Mouse (Mus musculus): ENCODE results near the gene Cybrd1. TPM values are rescaled to one million over a fixed set of nuclear protein-coding genes. Genes with fewer than 3 reads are reported as not detected.

Cybrd1 gene
- polyA plus RNA-seq, 1 experiment from 2014 or later: 0.51 TPM

GRCm38 (mm10) chr2:71187950-71188349 is 70.2 kb downstream of the Cybrd1 start:
- Histone ChIP-seq H3K36me3 (no peaks in the 10 kb centered on the region), H3K27ac (no peak overlapping the region), H3K4me1 (peaks cover 3% of the 10 kb centered on the region; the same call in 1 of the 2 replicates), H3K27me3 (replicated peaks) (no peaks in the 10 kb centered on the region), H3K4me2 (replicated peaks) (no peak overlapping the region), H3K9ac (no peak overlapping the region), H3K9me3 (no peaks in the 10 kb centered on the region), H3K4me3 (no peak overlapping the region)
- ATAC-seq (ENCODE audit: low FRiP score, low read depth): no peak
- WGBS: 76% methylated on average over 3 of the region's 3 CpGs

DNA sequence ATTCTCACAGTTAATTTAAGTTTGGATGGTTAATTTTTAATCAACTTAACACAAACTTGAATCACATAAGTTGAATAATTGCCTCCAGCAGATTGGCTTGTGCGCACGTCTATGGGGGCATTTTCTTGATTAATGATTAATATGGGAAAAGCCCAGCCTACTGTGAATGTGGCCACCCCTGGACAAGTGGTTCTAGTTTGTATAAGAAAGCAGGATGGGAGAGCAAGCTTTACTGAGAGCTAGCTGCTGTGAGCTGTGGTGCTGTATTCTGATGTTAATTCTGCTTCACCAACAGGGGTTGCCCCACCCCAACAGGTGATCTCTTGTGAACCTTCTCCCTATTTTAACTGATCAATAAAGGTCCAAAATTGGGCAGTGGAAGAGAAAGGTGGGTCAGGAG is 71.1 kb downstream of the Cybrd1 start:
- H3K4me3 ChIP-seq: no peak overlapping the region
- H3K27ac ChIP-seq: no peak overlapping the region
- peaks cover 3% of the 10 kb centered on the region; the same call in 1 of the 2 replicates for H3K4me1 ChIP-seq
- H3K9ac ChIP-seq: no peak overlapping the region
- ATAC-seq (ENCODE audit: low FRiP score, low read depth): no peak
- H3K9me3 ChIP-seq: no peaks in the 10 kb centered on the region
- no peaks in the 10 kb centered on the region for H3K27me3 ChIP-seq (replicated peaks)
- H3K4me2 ChIP-seq (replicated peaks): no peak overlapping the region
- WGBS: 36% methylated on average over 2 of the region's 2 CpGs
- no peaks in the 10 kb centered on the region for H3K36me3 ChIP-seq

DNA sequence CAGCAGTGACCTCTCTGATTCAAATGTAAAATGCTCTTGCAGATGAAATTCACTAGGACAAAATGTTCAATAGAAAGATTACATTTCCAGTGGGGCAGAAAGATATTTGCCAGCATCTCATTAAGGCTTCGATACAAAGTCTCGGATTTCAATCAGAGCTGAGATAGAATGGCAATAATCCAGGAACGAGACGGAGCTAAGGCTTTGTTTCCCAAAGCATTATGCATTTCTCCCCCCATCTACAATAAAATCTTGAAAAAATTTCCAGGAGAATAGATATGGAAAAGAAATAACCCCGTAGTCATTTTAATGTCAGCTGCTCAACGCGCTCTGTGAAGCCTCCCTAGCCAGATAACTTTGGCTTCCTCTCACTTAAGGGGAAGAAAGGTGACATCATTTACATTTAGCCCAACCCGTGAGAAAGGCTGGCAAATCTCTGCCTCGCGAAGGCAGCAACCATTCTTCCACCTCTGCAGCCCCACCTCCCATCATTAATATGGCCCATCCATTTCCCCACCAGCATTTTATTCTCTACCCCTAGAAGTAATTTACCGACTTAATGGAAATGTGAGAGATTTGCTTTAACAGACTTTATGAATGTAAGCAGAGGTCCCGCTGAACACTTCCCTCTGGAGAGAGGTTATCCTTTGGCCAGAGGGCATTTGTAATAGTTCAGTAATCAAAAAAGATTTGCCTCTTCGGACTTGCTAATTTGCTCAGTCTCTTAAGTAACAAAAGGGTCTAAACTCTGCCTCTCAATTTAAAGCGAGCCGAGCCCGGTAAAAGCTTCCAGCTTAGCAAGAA is 73.9 kb downstream of the Cybrd1 start:
- 0 out of 2 replicates have a peak, but pooled peaks have one; percentile 44 for ATAC-seq (ENCODE audit: low FRiP score, low read depth)
- WGBS: 27% methylated on average over 16 of the region's 16 CpGs
- H3K4me3 ChIP-seq: no peak overlapping the region

GRCm38 (mm10) chr2:71192195-71192807 is 74.6 kb downstream of the Cybrd1 start:
- Histone ChIP-seq H3K4me1 (peaks cover 3% of the 10 kb centered on the region; the same call in 1 of the 2 replicates), H3K4me3 (no peak overlapping the region), H3K9ac (no peak overlapping the region), H3K36me3 (no peaks in the 10 kb centered on the region), H3K27me3 (replicated peaks) (no peaks in the 10 kb centered on the region), H3K4me2 (replicated peaks) (peak overlapping the region; percentile 30), H3K9me3 (no peaks in the 10 kb centered on the region), H3K27ac (no peak overlapping the region)
- 50% methylated on average over 17 of the region's 17 CpGs for WGBS
- ATAC-seq (ENCODE audit: low FRiP score, low read depth): no peak

More for the DNA sequence above, 73.9 kb downstream of the Cybrd1 start:
- H3K9me3 ChIP-seq: no peaks in the 10 kb centered on the region
- H3K27ac ChIP-seq: no peak overlapping the region
- H3K4me2 ChIP-seq (replicated peaks): peak overlapping the region; percentile 30
- no peaks in the 10 kb centered on the region for H3K27me3 ChIP-seq (replicated peaks)
- no peak overlapping the region for H3K9ac ChIP-seq
- no peaks in the 10 kb centered on the region for H3K36me3 ChIP-seq
- peaks cover 3% of the 10 kb centered on the region; the same call in 1 of the 2 replicates for H3K4me1 ChIP-seq

Other genes with a start within 250 kb of the Cybrd1 start
- gene Dcaf17, start 62.6 kb upstream of the Cybrd1 start, polyA plus RNA-seq (2016; fragmentation: Nextera tagmentation; extraction: Ambion mirVana): 34.5 and 35.7 TPM in 2 replicates
- 22.1 and 26.3 TPM in 2 replicates for gene Mettl8, start 62.3 kb upstream of the Cybrd1 start, polyA plus RNA-seq (2016; fragmentation: Nextera tagmentation; extraction: Ambion mirVana)
- 163 and 180 TPM in 2 replicates for gene Dync1i2, start 93.8 kb downstream of the Cybrd1 start, polyA plus RNA-seq (2016; fragmentation: Nextera tagmentation; extraction: Ambion mirVana)
- gene Slc25a12, start 249.8 kb downstream of the Cybrd1 start, polyA plus RNA-seq (2016; fragmentation: Nextera tagmentation; extraction: Ambion mirVana): 45.3 and 46.4 TPM in 2 replicates

Measured in neural tube, embryonic 12.5 days (tissue).